Mouse (Mus musculus) forebrain, embryonic 11.5 days (tissue): ENCODE measurements around the gene Tmeff1. TPM values are rescaled to one million over a fixed set of nuclear protein-coding genes. Genes with fewer than 3 reads are reported as not detected.

ENCODE experiments used
- ATAC-seq: fragments of 200-750 bp; cut with Nextera tagmentation; replicated peaks from 2 replicates; pipeline ENCODE4 v1.8.0; 2017; ENCODE audit warnings: moderate TSS enrichment; ENCODE audit not compliant: low FRiP score
- DNase-seq: peaks from one replicate; pipeline ENCODE4 v3.0.0-alpha.2; 2017; ENCODE audit warnings: low spot score
- H3K27ac ChIP-seq: fragments of 300-500 bp; sonication (generic); 2 replicates; pipeline ENCODE4 v1.5.1; 2014; ENCODE audit warnings: low read depth, low read length
- H3K27me3 ChIP-seq: fragments of 300-500 bp; sonication (generic); 2 replicates; pipeline ENCODE4 v1.6.1; 2014; ENCODE audit warnings: mild to moderate bottlenecking, low read length, mixed read lengths; ENCODE audit not compliant: control insufficient read depth, insufficient read depth
- H3K36me3 ChIP-seq: fragments of 300-500 bp; sonication (generic); 2 replicates; pipeline ENCODE4 v1.6.1; 2014; ENCODE audit warnings: mild to moderate bottlenecking, low read length, moderate library complexity, mixed read lengths; ENCODE audit not compliant: control insufficient read depth, insufficient read depth
- H3K4me1 ChIP-seq: fragments of 300-500 bp; sonication (generic); replicated peaks from 2 replicates; pipeline ENCODE4 v1.6.1; 2014; ENCODE audit warnings: low read length, mixed read lengths; ENCODE audit not compliant: control insufficient read depth, insufficient read depth
- H3K4me2 ChIP-seq: fragments of 300-500 bp; sonication (generic); 2 replicates; pipeline ENCODE4 v1.6.1; 2014; ENCODE audit warnings: low read depth, mild to moderate bottlenecking, low read length, moderate library complexity, mixed read lengths; ENCODE audit not compliant: severe bottlenecking
- H3K4me3 ChIP-seq: fragments of 300-500 bp; sonication (generic); 2 replicates; pipeline ENCODE4 v1.5.1; 2014; ENCODE audit warnings: low read depth, low read length
- H3K9ac ChIP-seq: fragments of 300-500 bp; sonication (generic); 2 replicates; pipeline ENCODE4 v1.6.1; 2014; ENCODE audit warnings: low read length
- H3K9me3 ChIP-seq: fragments of 300-500 bp; sonication (generic); 2 replicates; pipeline ENCODE4 v1.6.1; 2016; ENCODE audit warnings: low read length, mixed read lengths; ENCODE audit not compliant: control insufficient read depth
- WGBS: fragments of 180-500 bp; shearing (Covaris S2); extraction: QIAGEN DNeasy Blood & Tissue Kit; methylation state at CpG from one replicate; pipeline ENCODE4 v1.1.7; 2014; 5-methylcytosine and 5-hydroxymethylcytosine counted together
- polyA plus RNA-seq: library from polyadenylated mRNA; unstranded; fragments of >200 nt; fragmentation: Nextera tagmentation; extraction: Ambion mirVana; gene quantifications from 2 replicates; pipeline ENCODE4 v1.2.1, GENCODE M21; 2014

Gene Tmeff1
- polyA plus RNA-seq, 1 experiment from 2014 or later: 124 TPM

GRCm38 (mm10) chr4:48639503-48639902 lies 54.5 kb downstream of the Tmeff1 start:
- DNase-seq: no peak
- no peak overlapping the region for H3K9ac ChIP-seq

GRCm38 (mm10) chr4:48643801-48644200 lies 58.8 kb downstream of the Tmeff1 start:
- peaks cover 3% of the 10 kb centered on the region; the same call in 1 of the 2 replicates for H3K36me3 ChIP-seq
- H3K27me3 ChIP-seq: no peaks in the 10 kb centered on the region
- H3K9ac ChIP-seq: no peak overlapping the region
- no peaks in the 10 kb centered on the region for H3K9me3 ChIP-seq
- no peak for DNase-seq
- 92% methylated on average over 6 of the region's 6 CpGs for WGBS
- no peak overlapping the region for H3K4me2 ChIP-seq
- ATAC-seq: no peak
- H3K4me1 ChIP-seq: no peaks in the 10 kb centered on the region
- H3K4me3 ChIP-seq: no peak overlapping the region
- no peak overlapping the region for H3K27ac ChIP-seq

More at GRCm38 (mm10) chr4:48639503-48639902, 54.5 kb downstream of the Tmeff1 start:
- H3K4me3 ChIP-seq: no peak overlapping the region
- no peak for ATAC-seq
- H3K36me3 ChIP-seq: no peaks in the 10 kb centered on the region; the same call in 1 of the 2 replicates
- no peaks in the 10 kb centered on the region for H3K4me1 ChIP-seq
- no peaks in the 10 kb centered on the region for H3K27me3 ChIP-seq
- 95% methylated on average over 17 of the region's 17 CpGs for WGBS
- H3K4me2 ChIP-seq: no peak overlapping the region
- no peak overlapping the region for H3K27ac ChIP-seq
- H3K9me3 ChIP-seq: no peaks in the 10 kb centered on the region

- no peak for DNase-seq
- Histone ChIP-seq H3K9me3 (no peaks in the 10 kb centered on the region), H3K4me3 (no peak overlapping the region), H3K27me3 (no peaks in the 10 kb centered on the region), H3K4me1 (no peaks in the 10 kb centered on the region), H3K4me2 (no peak overlapping the region), H3K27ac (no peak overlapping the region), H3K9ac (no peak overlapping the region), H3K36me3 (peaks cover 6% of the 10 kb centered on the region; the same call in 1 of the 2 replicates)
- 94% methylated on average over 5 of the region's 5 CpGs for WGBS
- ATAC-seq: no peak
Measured at GRCm38 (mm10) chr4:48646143-48646542, 61.2 kb downstream of the Tmeff1 start.

- Histone ChIP-seq H3K27me3 (no peaks in the 10 kb centered on the region), H3K4me3 (no peak overlapping the region), H3K9me3 (no peaks in the 10 kb centered on the region), H3K36me3 (peaks cover 6% of the 10 kb centered on the region; the same call in 1 of the 2 replicates), H3K4me1 (no peaks in the 10 kb centered on the region), H3K4me2 (no peak overlapping the region), H3K9ac (no peak overlapping the region), H3K27ac (no peak overlapping the region)
- WGBS: 93% methylated on average over 10 of the region's 10 CpGs
- ATAC-seq: no peak
- DNase-seq: no peak
Measured at GRCm38 (mm10) chr4:48650617-48651360, 65.8 kb downstream of the Tmeff1 start.

GRCm38 (mm10) chr4:48654118-48654517 lies 69.1 kb downstream of the Tmeff1 start:
- H3K4me2 ChIP-seq: no peak overlapping the region
- no peak overlapping the region for H3K9ac ChIP-seq
- no peaks in the 10 kb centered on the region for H3K27me3 ChIP-seq
- H3K36me3 ChIP-seq: peaks cover 4% of the 10 kb centered on the region; the same call in 1 of the 2 replicates
- no peak overlapping the region for H3K27ac ChIP-seq
- DNase-seq (no peak), ATAC-seq (no peak)
- no peak overlapping the region for H3K4me3 ChIP-seq
- 85% methylated on average over 4 of the region's 4 CpGs for WGBS
- H3K4me1 ChIP-seq: no peaks in the 10 kb centered on the region
- no peaks in the 10 kb centered on the region for H3K9me3 ChIP-seq

- no peak overlapping the region for H3K9ac ChIP-seq
- 96% methylated on average over 8 of the region's 8 CpGs for WGBS
- peaks cover 2% of the 10 kb centered on the region; the same call in 1 of the 2 replicates for H3K36me3 ChIP-seq
- H3K4me2 ChIP-seq: no peak overlapping the region
- H3K27ac ChIP-seq: no peak overlapping the region
- DNase-seq: no peak
- H3K4me1 ChIP-seq: no peaks in the 10 kb centered on the region
- H3K27me3 ChIP-seq: no peaks in the 10 kb centered on the region
- no peak overlapping the region for H3K4me3 ChIP-seq
- ATAC-seq: no peak
- no peaks in the 10 kb centered on the region for H3K9me3 ChIP-seq
Measured at GRCm38 (mm10) chr4:48656530-48656929, 71.6 kb downstream of the Tmeff1 start.

- peaks cover 6% of the 10 kb centered on the region; the same call in 1 of the 2 replicates for H3K36me3 ChIP-seq
- H3K4me3 ChIP-seq: no peak overlapping the region
- H3K27me3 ChIP-seq: no peaks in the 10 kb centered on the region
- no peak overlapping the region for H3K9ac ChIP-seq
- WGBS: 94% methylated on average over 4 of the region's 4 CpGs
- no peak overlapping the region for H3K4me2 ChIP-seq
- H3K4me1 ChIP-seq: no peaks in the 10 kb centered on the region
- no peaks in the 10 kb centered on the region for H3K9me3 ChIP-seq
- no peak overlapping the region for H3K27ac ChIP-seq
- ATAC-seq: no peak
- no peak for DNase-seq
Measured at GRCm38 (mm10) chr4:48660144-48660543, 75.2 kb downstream of the Tmeff1 start.

GRCm38 (mm10) chr4:48660619-48661575 lies 75.9 kb downstream of the Tmeff1 start:
- DNase-seq (no peak), ATAC-seq (no peak)
- Histone ChIP-seq H3K9ac (no peak overlapping the region), H3K9me3 (no peaks in the 10 kb centered on the region), H3K36me3 (peaks cover 6% of the 10 kb centered on the region; the same call in 1 of the 2 replicates), H3K27me3 (no peaks in the 10 kb centered on the region), H3K4me3 (no peak overlapping the region), H3K4me2 (no peak overlapping the region), H3K27ac (no peak overlapping the region), H3K4me1 (no peaks in the 10 kb centered on the region)
- WGBS: 93% methylated on average over 7 of the region's 7 CpGs
